In genomic region chr1:84363967-84364366, GRCm38 (mm10) we compare ENCODE assay signal across 8 mouse cellular contexts. TPM values are rescaled to one million over a fixed set of nuclear protein-coding genes. Genes with fewer than 3 reads are reported as not detected.
DNase-seq lines count a peak whose midpoint lies in the region; ATAC-seq and TF ChIP-seq lines count a peak whose summit lies in the region.

Gene Pid1 (minus strand): TSS chr1:84364180.

- H3K4me1 ChIP-seq in ES-E14 (ENCODE audit: control insufficient read depth in 2 of 2, insufficient read depth in 2 of 2, low read length in 2 of 2, poor library complexity in 1 of 2) = no peaks in the 10 kb centered on the region
- no peaks in the 10 kb centered on the region; the same call in 1 of the 2 replicates for H3K4me1 ChIP-seq in forebrain, embryonic 13.5 days
- H3K4me1 ChIP-seq in stomach, postnatal 0 days (replicated peaks; ENCODE audit: control insufficient read depth, insufficient read depth) = no peaks in the 10 kb centered on the region

- no peak within 1 kb of the TSS for H3K4me3 ChIP-seq in ES-E14 (ENCODE audit: insufficient read depth in 1 of 2, low read depth in 1 of 2, low read length in 2 of 2, poor library complexity in 1 of 2, severe bottlenecking in 1 of 2)
- H3K4me3 ChIP-seq in forebrain, embryonic 13.5 days = no peak within 1 kb of the TSS
- H3K4me3 ChIP-seq in stomach, postnatal 0 days (ENCODE audit: low read depth, low read length) = no peak within 1 kb of the TSS

- no peak within 1 kb of the TSS for H3K4me2 ChIP-seq in forebrain, embryonic 13.5 days
- no peak within 1 kb of the TSS for H3K4me2 ChIP-seq in stomach, postnatal 0 days (replicated peaks; ENCODE audit: low read depth)

- in situ Hi-C loops in ES-E14 (cut with MboI; ENCODE audit: low sequenced_read_pairs in 2 of 2, unreplicated experiment in 2 of 2) = no loop called here

- H3K27me3 ChIP-seq in forebrain, embryonic 13.5 days = no peaks in the 10 kb centered on the region
- H3K27me3 ChIP-seq in stomach, postnatal 0 days (ENCODE audit: control insufficient read depth, insufficient read depth, low read length) = no peaks in the 10 kb centered on the region

- H3K9me3 ChIP-seq in ES-E14 (ENCODE audit: control insufficient read depth, insufficient read depth, low read depth, low read length) = no peaks in the 10 kb centered on the region
- no peaks in the 10 kb centered on the region for H3K9me3 ChIP-seq in forebrain, embryonic 13.5 days (replicated peaks)
- H3K9me3 ChIP-seq in stomach, postnatal 0 days (ENCODE audit: control insufficient read depth, low read length) = no peaks in the 10 kb centered on the region

- no peak for DNase-seq in gastrocnemius, postnatal 10 days
- no peak for DNase-seq in gastrocnemius, adult 18-20 months (ENCODE audit: low spot score)
- DNase-seq in ES-E14 (ENCODE audit: low read depth, low spot score) = no peak
- DNase-seq in left cerebral cortex, postnatal 4 days = no peak
- DNase-seq in stomach, postnatal 0 days (ENCODE audit: low spot score) = no peak
- DNase-seq in thymus, postnatal 25 days = no peak
- DNase-seq in urinary bladder, postnatal 36 days (ENCODE audit: low spot score in 2 of 2) = no peak

- 91% methylated on average over 8 of the region's 8 CpGs for WGBS in forebrain, embryonic 13.5 days
- 89% methylated on average over 8 of the region's 8 CpGs for WGBS in stomach, postnatal 0 days

- ATAC-seq in forebrain, embryonic 13.5 days = no peak
- ATAC-seq in stomach, postnatal 0 days (ENCODE audit: low FRiP score, low TSS enrichment) = no peak

- H3K36me3 ChIP-seq in ES-E14 (ENCODE audit: control insufficient read depth, insufficient read depth, low read length, poor library complexity, severe bottlenecking) = no peaks in the 10 kb centered on the region
- H3K36me3 ChIP-seq in forebrain, embryonic 13.5 days (ENCODE audit: poor library complexity, severe bottlenecking) = no peaks in the 10 kb centered on the region
- no peaks in the 10 kb centered on the region for H3K36me3 ChIP-seq in stomach, postnatal 0 days (ENCODE audit: control insufficient read depth, insufficient read depth, low read length)

- no peak within 1 kb of the TSS for H3K9ac ChIP-seq in ES-E14 (ENCODE audit: insufficient read depth, low read depth, low read length, poor library complexity, severe bottlenecking)
- no peak within 1 kb of the TSS for H3K9ac ChIP-seq in forebrain, embryonic 13.5 days
- no peak within 1 kb of the TSS for H3K9ac ChIP-seq in stomach, postnatal 0 days (ENCODE audit: low read length)

- no peak for TF ChIP-seq CTCF in stomach, postnatal 0 days (IDR thresholded peaks at IDR 0.05; ENCODE audit: low read depth)

- no peak within 1 kb of the TSS for H3K27ac ChIP-seq in ES-E14 (ENCODE audit: insufficient read depth, low read depth, low read length, poor library complexity, severe bottlenecking)
- no peak within 1 kb of the TSS for H3K27ac ChIP-seq in forebrain, embryonic 13.5 days
- no peak within 1 kb of the TSS for H3K27ac ChIP-seq in stomach, postnatal 0 days (replicated peaks)

- intact Hi-C loops in left cerebral cortex, postnatal 4 days (cut with DNase I) = no loop called here

- TF ChIP-seq EP300 in stomach, postnatal 0 days (optimal IDR thresholded peaks at IDR 0.05) = no peak

TF ChIP-seq in ES-E14, 5 proteins besides CTCF, POLR2A, EP300 and RAD21:
- TF ChIP-seq ZNF384 (IDR thresholded peaks at IDR 0.05; ENCODE audit: low read depth, low read length) = no peak

RNA-seq across cellular contexts. Expression of gene Pid1, which starts in this region (rescaled TPM):
- 10 to 100 TPM; 18.7 to 25.0 TPM for total RNA-seq in gastrocnemius, postnatal 10 days (2021)
- total RNA-seq in gastrocnemius, adult 18-20 months (2021) = 1 to 10 TPM; 4.0 to 5.9 TPM
- total RNA-seq in ES-E14 (2012; rRNA removed) = 13.3 and 14.0 TPM in 2 replicates
- polyA plus RNA-seq in forebrain, embryonic 13.5 days (2015; fragmentation: Nextera tagmentation; extraction: Ambion mirVana) = 59.5 and 62.3 TPM in 2 replicates
- 10 to 100 TPM; 43.4 to 45.9 TPM for total RNA-seq in left cerebral cortex, postnatal 4 days (2021)
- 13.5 and 15.8 TPM in 2 replicates for polyA plus RNA-seq in stomach, postnatal 0 days (2015; fragmentation: Nextera tagmentation; extraction: Ambion mirVana)
